Mouse (Mus musculus) naive thymus-derived CD4-positive, alpha-beta T cell, adult 5 months (primary cell): ENCODE results near the gene Klhl32. TPM values are rescaled to one million over a fixed set of nuclear protein-coding genes. Genes with fewer than 3 reads are reported as not detected.

Source experiments
- polyA plus RNA-seq: library from polyadenylated mRNA; unstranded; fragments of 100-300 nt; shearing (Covaris generic); gene quantifications from one replicate; pipeline ENCODE4 v1.2.1, GENCODE M21; 2017

Gene Klhl32
- 0.10 TPM for polyA plus RNA-seq

GRCm38 (mm10) chr4:24850401-24851325, at the start of gene Klhl32:
Klhl32 (minus strand) TSS chr4:24851124.

GRCm38 (mm10) chr4:24897851-24898515, 47.1 kb upstream of the Klhl32 start, which contains the start of gene Ndufaf4:
Ndufaf4 (plus strand) TSS chr4:24898083.

Other genes starting within 250 kb of the Klhl32 start
- 21.9 TPM for gene Ndufaf4, start 47.0 kb upstream of the Klhl32 start, polyA plus RNA-seq
- gene Gpr63, start 115.3 kb upstream of the Klhl32 start, polyA plus RNA-seq: not detected